Mouse (Mus musculus) adrenal gland, adult 2 months (tissue): ENCODE data around the gene Sptlc2. TPM values are rescaled to one million over a fixed set of nuclear protein-coding genes. Genes with fewer than 3 reads are reported as not detected.
"Not testable (repeated sequence)": the region's sequence is repeated elsewhere in the genome, so short reads cannot be mapped to it uniquely, and the experiment has no call there.

Experiments
- DNase-seq: peaks from one replicate; pipeline ENCODE4 v3.0.0; 2021
- microRNA-seq, 2 experiments: library from miRNA; unstranded; fragments of <30 nt; microRNA quantifications; one replicate each; pipeline ENCODE4 v1.2.0; 2021
- polyA plus RNA-seq: library from polyadenylated mRNA; depleted of rRNA; stranded (reverse); fragments of >200 nt; gene quantifications from 2 replicates; pipeline ENCODE4 v1.2.3, GENCODE M21; 2012; rRNA removed
- total RNA-seq, 2 experiments: library from RNA; stranded (reverse); gene quantifications; 2 replicates each; pipeline ENCODE4 v1.2.3; 2021

Gene Sptlc2
- total and polyA plus RNA-seq, 3 experiments = 61.1 to 197 (median 176) TPM

DNA sequence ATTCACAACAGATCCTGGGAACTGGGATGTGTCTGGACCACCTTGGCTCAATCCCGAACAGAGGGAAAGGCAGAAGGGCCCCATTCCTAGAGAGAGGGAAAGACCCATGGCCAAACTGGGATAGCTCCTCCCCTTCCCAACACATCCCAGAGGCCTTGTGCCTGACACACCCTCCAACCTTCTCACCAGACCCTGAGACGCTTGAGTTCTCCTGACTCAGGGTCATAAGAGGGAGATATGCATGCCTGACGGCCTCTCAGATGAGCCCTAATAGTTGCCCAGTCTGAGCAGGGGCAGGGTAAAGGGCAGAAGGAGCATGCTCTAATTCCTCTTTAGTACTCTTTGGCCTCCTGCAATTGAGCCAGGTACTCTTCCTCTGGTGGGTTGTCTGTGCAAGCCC is 108.8 kb downstream of the Sptlc2 start:
- DNase-seq = peak; percentile 19

DNA sequence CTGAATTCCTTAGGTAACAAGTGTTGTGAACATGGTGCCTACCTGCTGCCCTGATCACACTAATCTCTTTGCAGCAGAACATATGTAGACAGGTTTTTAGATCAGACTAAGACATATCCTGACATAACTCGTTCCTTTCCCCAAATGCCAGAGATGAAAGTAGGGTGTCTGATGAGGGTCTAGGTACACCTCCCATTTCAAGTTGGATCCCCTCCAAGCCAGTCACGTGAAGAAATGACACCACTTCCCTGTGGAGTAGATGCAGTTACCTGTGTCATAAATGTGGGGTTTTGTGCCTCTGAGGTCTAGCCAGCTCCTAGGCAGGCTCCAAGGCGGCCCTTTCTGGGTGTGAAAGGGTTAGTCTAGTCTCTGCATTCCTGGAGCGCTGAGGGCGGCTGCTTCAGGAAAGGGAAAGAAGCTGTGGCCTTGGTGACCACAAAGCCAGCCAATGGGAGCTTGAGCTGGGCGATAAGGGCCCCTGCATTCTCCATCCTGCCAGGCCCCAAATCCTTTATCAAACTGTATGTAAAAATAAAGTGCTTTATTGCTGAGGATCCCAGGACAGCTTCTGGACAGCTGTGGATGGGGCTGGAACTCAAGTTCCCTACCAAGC is 109.9 kb downstream of the Sptlc2 start:
- DNase-seq = peak; percentile 19

DNA sequence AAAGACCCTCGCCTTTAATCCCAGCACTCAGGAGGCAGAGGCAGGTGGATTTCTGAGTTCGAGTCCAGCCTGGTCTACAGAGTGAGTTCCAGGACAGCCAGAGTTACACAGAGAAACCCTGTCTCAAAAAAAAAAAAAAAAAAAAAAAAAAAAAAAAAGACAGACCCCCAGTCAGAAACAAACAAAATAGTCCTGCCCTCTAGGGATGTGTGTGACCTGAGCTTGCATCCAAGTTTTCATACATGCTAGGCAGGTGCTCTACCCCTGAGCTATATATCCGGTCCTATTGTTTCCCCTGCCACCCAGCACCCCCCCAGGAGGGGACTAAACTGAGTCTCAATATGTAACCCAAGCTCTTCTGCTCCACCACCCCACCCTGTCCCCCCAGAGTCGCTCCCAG is 110.9 kb downstream of the Sptlc2 start:
- not testable (repeated sequence) for DNase-seq

DNA sequence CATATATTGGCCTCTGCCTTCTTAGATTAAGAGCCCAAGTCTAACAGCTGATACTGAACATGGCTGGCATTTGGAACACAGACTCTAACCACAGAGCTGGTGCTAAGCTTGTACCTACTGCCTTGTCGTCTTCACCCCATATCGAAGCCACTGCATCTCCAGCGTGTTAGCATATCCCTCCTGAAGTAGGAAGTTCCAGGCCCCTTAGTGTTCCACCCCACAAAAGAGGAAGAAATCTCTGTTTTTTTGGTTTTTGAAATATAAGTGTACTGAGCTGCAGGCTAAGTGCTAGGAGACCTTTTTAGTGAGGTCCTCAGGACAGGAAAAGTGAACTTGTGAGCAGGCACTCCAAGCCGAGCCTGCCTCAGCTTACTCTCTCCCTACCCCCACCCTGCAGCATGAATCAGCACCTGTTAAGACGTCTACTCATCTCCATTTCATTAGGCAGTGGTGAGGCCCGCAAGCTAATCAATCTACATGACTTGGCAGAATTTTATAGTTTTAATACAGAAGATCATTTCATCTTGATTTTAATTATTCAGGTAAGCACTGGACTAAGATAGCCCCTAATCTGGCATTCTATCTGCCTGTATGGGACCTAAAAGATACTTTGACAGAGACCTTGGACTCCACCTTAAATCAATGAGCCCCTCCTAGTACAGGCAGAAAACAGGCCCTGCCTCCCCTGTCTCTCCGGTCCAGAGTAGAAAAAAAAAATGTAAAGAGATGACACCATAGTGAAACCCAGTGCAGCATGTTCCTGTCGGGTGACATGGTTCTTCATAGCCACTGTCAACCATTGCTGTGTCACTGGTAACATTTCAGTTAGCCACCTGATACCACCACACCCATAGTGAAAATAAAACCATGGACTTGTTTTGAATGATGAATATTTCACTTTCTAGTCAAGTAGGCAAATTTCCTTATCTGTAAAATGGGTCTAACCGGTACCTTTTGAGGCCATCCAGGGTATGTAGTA is 113.0 kb downstream of the Sptlc2 start:
- no peak for DNase-seq

DNA sequence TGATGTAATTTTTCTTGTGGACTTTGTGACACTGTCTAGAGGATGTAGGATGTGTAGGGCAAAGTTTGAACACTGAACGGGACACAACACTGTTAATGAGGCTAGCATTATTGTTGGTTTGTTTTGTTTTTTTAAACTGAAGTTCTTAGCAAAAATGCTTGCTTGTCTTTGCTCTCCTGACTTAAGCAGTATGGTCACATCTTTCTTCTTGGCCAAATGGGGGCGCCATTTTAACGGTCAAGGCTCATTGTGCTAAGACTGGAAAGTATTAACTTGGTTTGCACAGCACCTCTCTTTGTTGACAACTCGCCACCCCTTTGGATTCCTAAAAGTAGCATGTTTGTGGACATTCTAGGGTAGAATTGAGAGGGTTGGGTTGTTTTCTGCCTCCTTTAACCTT is 120.5 kb downstream of the Sptlc2 start:
- DNase-seq = peak; percentile 32

DNA sequence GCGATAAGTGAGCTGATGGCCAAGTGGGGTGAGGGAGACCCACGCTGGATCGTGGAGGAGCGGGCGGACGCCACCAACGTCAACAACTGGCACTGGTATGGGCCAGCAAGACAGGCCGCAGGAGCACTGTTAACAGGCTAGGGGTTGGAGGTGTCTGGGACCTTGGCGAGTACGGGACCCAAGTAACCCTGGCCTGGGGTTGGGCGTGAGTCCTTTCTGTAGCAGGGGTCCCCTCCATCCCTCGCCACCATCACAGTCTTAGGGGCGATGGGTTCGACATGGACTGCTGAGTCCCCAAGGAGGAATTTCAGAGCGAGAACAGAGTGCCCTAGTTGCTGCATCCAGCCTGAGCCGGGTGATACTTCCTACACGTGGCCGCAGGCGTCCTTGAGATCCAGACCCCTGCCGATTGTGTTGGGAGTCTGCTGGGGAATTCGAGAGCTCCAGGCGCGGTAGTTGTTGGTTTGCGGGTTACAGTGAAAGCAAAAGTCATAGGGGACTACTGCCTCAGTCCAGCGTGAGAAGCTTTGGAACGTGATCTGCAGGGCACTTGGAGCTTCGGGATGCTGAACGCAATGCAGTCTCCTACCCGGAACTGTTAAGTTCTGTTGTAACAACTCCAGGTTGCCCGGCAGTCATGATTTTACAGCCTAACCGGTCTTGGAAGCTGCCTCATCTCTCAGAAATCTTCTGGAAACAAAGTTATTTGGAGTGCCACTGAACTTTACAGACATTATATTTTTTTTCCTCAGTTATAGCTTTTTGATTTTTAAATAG is 121.1 kb downstream of the Sptlc2 start:
- no peak for DNase-seq

DNA sequence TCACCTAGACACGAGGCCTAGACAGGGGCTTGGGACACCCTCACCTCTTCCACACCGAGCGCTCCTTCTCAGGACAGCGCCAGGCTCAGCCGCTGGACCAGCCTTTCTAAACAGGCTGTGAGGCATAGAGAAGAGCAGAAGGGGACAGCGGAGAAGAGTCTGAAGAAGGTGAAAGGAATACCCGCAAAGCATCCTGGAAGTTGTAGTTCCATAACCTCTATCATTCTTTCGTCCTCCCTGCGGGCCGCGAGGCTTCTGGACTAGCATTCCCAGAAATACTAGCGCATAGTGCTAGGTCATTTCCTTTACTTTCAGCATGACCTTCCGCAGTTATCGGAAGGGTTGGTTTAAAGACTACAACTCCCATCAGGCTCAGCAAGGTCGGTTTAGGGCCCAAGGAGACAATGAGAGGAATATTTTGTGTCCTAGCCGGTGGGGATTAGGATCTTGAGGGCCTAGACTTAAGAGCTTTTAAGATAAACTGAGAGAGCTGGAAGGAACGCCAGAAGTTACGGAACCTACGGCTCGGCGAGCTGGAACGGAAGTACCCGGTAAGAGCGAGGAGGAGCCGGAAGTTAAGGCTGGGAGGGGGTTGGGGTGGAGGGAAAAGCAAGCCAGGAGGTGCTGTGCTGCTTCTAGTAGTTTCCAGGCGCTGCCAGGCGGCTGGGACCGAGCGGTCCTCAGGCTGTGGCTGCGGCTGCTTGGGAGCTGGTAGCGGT is 121.9 kb downstream of the Sptlc2 start, which contains the start of the genes Vipas39 and Ahsa1:
Vipas39 (minus strand) TSS at position 149 of the 719 bp plus-strand sequence.
Ahsa1 (plus strand) TSS at position 372 of the 719 bp plus-strand sequence.
- peak; percentile 92 for DNase-seq

DNA sequence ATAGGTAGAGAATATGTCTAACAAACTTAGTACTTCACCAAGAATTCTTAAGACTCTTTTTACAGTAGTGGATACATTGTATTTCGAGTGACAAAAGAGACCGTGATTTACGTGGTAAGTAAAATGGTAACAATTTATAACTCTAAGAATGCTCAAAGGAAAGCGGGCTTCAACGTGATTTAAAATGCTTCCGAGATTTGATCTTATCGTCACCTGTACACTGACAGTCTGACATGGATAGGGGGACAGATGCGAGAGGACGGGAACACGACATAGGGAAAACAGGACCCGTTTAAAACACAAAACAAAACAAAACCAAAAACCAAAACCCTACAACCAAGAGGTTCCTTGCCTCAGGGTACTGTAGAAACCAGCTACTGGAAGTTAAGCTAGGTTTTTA is 122.7 kb downstream of the Sptlc2 start:
- DNase-seq = no peak

DNA sequence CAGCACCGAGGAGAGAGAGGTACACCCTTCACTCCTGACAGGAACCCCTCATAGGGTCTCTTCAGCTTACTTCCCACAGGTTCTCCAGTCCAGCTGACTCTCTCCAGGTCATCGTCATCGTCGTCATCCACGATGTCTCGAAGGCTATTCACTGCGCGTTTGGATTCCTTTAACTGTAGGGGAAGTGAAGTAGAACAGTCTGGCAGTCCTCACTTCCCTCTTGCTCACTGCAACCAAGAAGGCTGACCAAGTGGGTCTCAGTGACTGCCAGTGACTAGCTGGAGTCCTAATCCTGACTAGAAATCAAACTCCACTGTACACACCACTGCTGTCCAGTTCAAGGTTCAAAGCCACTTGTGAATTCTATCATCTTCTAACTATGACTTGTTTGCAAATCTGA is 127.6 kb downstream of the Sptlc2 start:
- no peak for DNase-seq

DNA sequence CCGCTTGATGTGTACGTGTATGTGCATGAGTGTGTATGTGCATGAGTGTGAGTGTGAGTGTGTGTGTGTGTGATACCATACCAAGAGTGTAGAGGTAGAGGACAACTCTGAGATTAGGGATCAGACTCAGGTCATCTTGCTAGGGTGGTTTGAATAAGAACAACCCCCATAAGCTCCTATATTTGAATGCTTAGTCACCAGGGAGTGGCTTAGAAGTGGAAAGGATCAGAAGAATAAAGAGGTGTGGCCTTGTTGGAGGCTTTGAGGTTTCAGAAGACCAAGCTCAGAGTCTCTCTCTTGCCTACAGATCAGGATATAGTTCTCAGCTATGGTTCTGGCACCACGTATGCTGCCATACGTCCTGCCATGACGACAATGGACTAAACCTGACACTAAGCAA is 131.5 kb downstream of the Sptlc2 start:
- DNase-seq = no peak

Small RNA genes lying within 50 kb of the gene (microRNA-seq; reads per million reads assigned to microRNA genes)
- 0 reads per million in 2 experiments for gene Gm47293
- gene Mir3068 = 64.6 to 226 reads per million in 2 experiments

Other genes starting within 250 kb of the Sptlc2 start
- gene Gstz1, start 241.2 kb downstream of the Sptlc2 start, total RNA-seq = 100 to 1,000 TPM; 133 to 179 TPM
- gene Gstz1, start 241.2 kb downstream of the Sptlc2 start, polyA plus RNA-seq = 93.7 and 100 TPM in 2 replicates
- gene Pomt2, start 240.4 kb downstream of the Sptlc2 start, total RNA-seq = 10 to 100 TPM; 13.0 to 13.5 TPM
- 12.7 and 13.6 TPM in 2 replicates for gene Pomt2, start 240.4 kb downstream of the Sptlc2 start, polyA plus RNA-seq
- 1 to 10 TPM; 1.8 to 2.9 TPM for gene Samd15, start 188.6 kb downstream of the Sptlc2 start, total RNA-seq
- 0.27 TPM in 1 of 2 replicates, not detected in the other for gene Samd15, start 188.6 kb downstream of the Sptlc2 start, polyA plus RNA-seq
- gene Tmed8, start 187.9 kb downstream of the Sptlc2 start, total RNA-seq = 10 to 100 TPM; 25.7 to 28.6 TPM
- gene Tmed8, start 187.9 kb downstream of the Sptlc2 start, polyA plus RNA-seq = 4.3 and 5.6 TPM in 2 replicates
- 1 to 10 TPM in 1 of 2 experiments, under 1 TPM in 1; 0.76 to 1.4 TPM for gene Noxred1, start 149.6 kb downstream of the Sptlc2 start, total RNA-seq
- gene Noxred1, start 149.6 kb downstream of the Sptlc2 start, polyA plus RNA-seq = 0.22 TPM in 1 of 2 replicates, not detected in the other
- 10 to 100 TPM; 38.0 to 40.9 TPM for gene Vipas39, start 122.1 kb downstream of the Sptlc2 start, total RNA-seq
- gene Vipas39, start 122.1 kb downstream of the Sptlc2 start, polyA plus RNA-seq = 14.1 and 14.2 TPM in 2 replicates
- gene Ahsa1, start 121.9 kb downstream of the Sptlc2 start, total RNA-seq = 100 to 1,000 TPM; 160 to 227 TPM
- gene Ahsa1, start 121.9 kb downstream of the Sptlc2 start, polyA plus RNA-seq = 33.4 and 41.8 TPM in 2 replicates
- gene Ism2, start 88.7 kb downstream of the Sptlc2 start, total RNA-seq = not detected
- 0.07 and 0.16 TPM in 2 replicates for gene Ism2, start 88.7 kb downstream of the Sptlc2 start, polyA plus RNA-seq
- 100 to 1,000 TPM; 182 to 188 TPM for gene Slirp, start 55.5 kb upstream of the Sptlc2 start, total RNA-seq
- 5.1 TPM in 2 replicates for gene Slirp, start 55.5 kb upstream of the Sptlc2 start, polyA plus RNA-seq
- 10 to 100 TPM; 15.3 to 28.5 TPM for gene Alkbh1, start 55.7 kb upstream of the Sptlc2 start, total RNA-seq
- 11.3 and 13.3 TPM in 2 replicates for gene Alkbh1, start 55.7 kb upstream of the Sptlc2 start, polyA plus RNA-seq
- gene Snw1, start 83.9 kb upstream of the Sptlc2 start, total RNA-seq = 10 to 100 TPM; 60.7 to 75.1 TPM
- gene Snw1, start 83.9 kb upstream of the Sptlc2 start, polyA plus RNA-seq = 2.1 and 2.3 TPM in 2 replicates
- gene Gm5788, start 106.4 kb upstream of the Sptlc2 start, total RNA-seq = not detected
- gene Gm5788, start 106.4 kb upstream of the Sptlc2 start, polyA plus RNA-seq = not detected in 2 replicates
- gene Gm8300, start 126.0 kb upstream of the Sptlc2 start, total RNA-seq = not detected
- gene Gm8300, start 126.0 kb upstream of the Sptlc2 start, polyA plus RNA-seq = not detected in 2 replicates
- not detected for gene Oog1, start 214.3 kb upstream of the Sptlc2 start, total RNA-seq
- gene Oog1, start 214.3 kb upstream of the Sptlc2 start, polyA plus RNA-seq = not detected in 2 replicates
- not detected for gene Gm4027, start 230.5 kb upstream of the Sptlc2 start, total RNA-seq
- not detected in 2 replicates for gene Gm4027, start 230.5 kb upstream of the Sptlc2 start, polyA plus RNA-seq